Mouse (Mus musculus) spleen, postnatal 36 days (tissue): ENCODE data around the gene Zfp523.

Source experiments
- DNase-seq, 2 experiments: peaks; one replicate each; pipeline ENCODE4 v3.0.0; 2022; ENCODE audit warnings: low spot score in 2 of 2, mixed read lengths in 1 of 2

The Zfp523 gene

GRCm38 (mm10) chr17:28242296-28242695 lies 65.4 kb downstream of the Zfp523 start:
- no peak for DNase-seq

- DNase-seq: no peak
Observed at GRCm38 (mm10) chr17:28244214-28244613, 67.3 kb downstream of the Zfp523 start.

- DNase-seq: no peak
Observed at GRCm38 (mm10) chr17:28244714-28245113, 67.8 kb downstream of the Zfp523 start.

- no peak for DNase-seq
Observed at GRCm38 (mm10) chr17:28246640-28247039, 69.7 kb downstream of the Zfp523 start.

- peak; percentile 43 to 56 for DNase-seq
Observed at GRCm38 (mm10) chr17:28247613-28248012, 70.7 kb downstream of the Zfp523 start.

GRCm38 (mm10) chr17:28249062-28249461 lies 72.1 kb downstream of the Zfp523 start:
- DNase-seq: no peak

- no peak for DNase-seq
Observed at GRCm38 (mm10) chr17:28251579-28252280, 74.8 kb downstream of the Zfp523 start.

GRCm38 (mm10) chr17:28252281-28252648 lies 75.3 kb downstream of the Zfp523 start:
- DNase-seq: no peak

GRCm38 (mm10) chr17:28253216-28253615 lies 76.3 kb downstream of the Zfp523 start:
- DNase-seq: no peak

- no peak for DNase-seq
Observed at GRCm38 (mm10) chr17:28254804-28255203, 77.9 kb downstream of the Zfp523 start.
